Mouse (Mus musculus) hindbrain, embryonic 10.5 days (tissue): ENCODE measurements around the gene Abcb1b. TPM values are rescaled to one million over a fixed set of nuclear protein-coding genes. Genes with fewer than 3 reads are reported as not detected.

ENCODE experiments used
- DNase-seq: peaks from one replicate; pipeline ENCODE4 v3.0.0-alpha.2; 2017; ENCODE audit warnings: low spot score
- H3K27ac ChIP-seq: fragments of 300-500 bp; sonication (generic); 2 replicates; pipeline ENCODE4 v1.5.1; 2016; ENCODE audit warnings: mild to moderate bottlenecking, moderate library complexity
- H3K27me3 ChIP-seq: fragments of 300-500 bp; sonication (generic); 2 replicates; pipeline ENCODE4 v1.6.1; 2016; ENCODE audit warnings: mild to moderate bottlenecking; ENCODE audit not compliant: poor library complexity, insufficient read depth, severe bottlenecking
- H3K36me3 ChIP-seq: fragments of 300-500 bp; sonication (generic); 2 replicates; pipeline ENCODE4 v1.6.1; 2016; ENCODE audit warnings: mild to moderate bottlenecking, moderate library complexity
- H3K4me1 ChIP-seq: fragments of 300-500 bp; sonication (generic); replicated peaks from 2 replicates; pipeline ENCODE4 v1.6.1; 2016; ENCODE audit warnings: mild to moderate bottlenecking
- H3K4me3 ChIP-seq: fragments of 300-500 bp; sonication (generic); 2 replicates; pipeline ENCODE4 v1.5.1; 2016; ENCODE audit warnings: mild to moderate bottlenecking, moderate library complexity
- H3K9me3 ChIP-seq: fragments of 300-500 bp; sonication (generic); 2 replicates; pipeline ENCODE4 v1.6.1; 2016; ENCODE audit warnings: mild to moderate bottlenecking, moderate library complexity
- WGBS: fragments of 180-500 bp; shearing (Covaris S2); methylation state at CpG from one replicate; pipeline ENCODE4 v1.1.7; 2016; 5-methylcytosine and 5-hydroxymethylcytosine counted together
- polyA plus RNA-seq: library from polyadenylated mRNA; unstranded; fragments of >200 nt; fragmentation: Nextera tagmentation; extraction: Ambion mirVana; gene quantifications from 2 replicates; pipeline ENCODE4 v1.2.1, GENCODE M21; 2016

Abcb1b gene
- polyA plus RNA-seq, 1 experiment from 2014 or later, result 0.34 TPM

DNA sequence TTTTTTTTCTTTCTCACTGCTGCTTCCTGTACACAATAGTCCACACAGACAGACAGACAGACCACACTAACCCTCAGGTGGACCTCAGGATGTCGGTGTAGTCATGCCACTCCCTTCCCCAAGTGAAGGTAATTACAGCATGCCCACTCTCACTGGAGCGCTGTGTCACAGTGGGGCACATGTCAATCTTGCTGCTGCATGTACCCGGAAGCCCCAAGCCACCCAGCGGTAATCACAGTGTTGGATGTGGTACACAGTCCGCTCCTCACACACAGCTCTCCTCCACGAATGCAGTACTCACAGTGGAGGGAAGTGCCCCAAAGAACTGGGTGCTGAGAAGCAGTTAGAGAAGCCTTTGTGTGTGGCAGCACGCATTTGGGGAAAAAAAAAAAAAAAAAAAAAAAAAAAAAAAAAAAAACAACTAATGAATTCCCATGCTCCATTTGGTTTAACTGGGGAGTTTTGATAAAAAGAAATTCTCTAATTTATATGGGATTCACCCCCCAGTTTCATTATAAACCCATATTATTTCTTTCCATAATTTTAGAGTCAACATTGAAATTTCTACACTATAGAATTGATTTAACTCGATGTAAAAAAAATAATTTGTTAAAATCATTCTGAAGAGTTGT is 113.7 kb downstream of the Abcb1b start:
- H3K4me3 ChIP-seq, result no peak overlapping the region
- 77% methylated on average over 8 of the region's 8 CpGs for WGBS
- no peaks in the 10 kb centered on the region for H3K36me3 ChIP-seq
- no peaks in the 10 kb centered on the region for H3K4me1 ChIP-seq
- no peak for DNase-seq
- H3K27me3 ChIP-seq, result no peaks in the 10 kb centered on the region
- H3K27ac ChIP-seq, result no peak overlapping the region
- no peaks in the 10 kb centered on the region for H3K9me3 ChIP-seq

Other genes with a start within 250 kb of the Abcb1b start
- gene Rundc3b, start 175.2 kb upstream of the Abcb1b start, polyA plus RNA-seq, result 3.8 and 8.1 TPM in 2 replicates
- gene Abcb1a, start 138.1 kb upstream of the Abcb1b start, polyA plus RNA-seq, result 0.22 and 0.26 TPM in 2 replicates
- gene Abcb4, start 95.6 kb downstream of the Abcb1b start, polyA plus RNA-seq, result 0.39 and 0.66 TPM in 2 replicates
- gene Crot, start 199.2 kb downstream of the Abcb1b start, polyA plus RNA-seq, result 26.4 and 29.4 TPM in 2 replicates